Mouse (Mus musculus) C2C12 (cell line): ENCODE measurements at regions not wholly inside any gene's neighbourhood (a gene's known extent, or its start where the extent isn't known, plus 50 kb on each side); places are given as distances from the start of the nearest gene placed in this dataset.

Experiments
- H3K27me3 ChIP-seq: one replicate; pipeline ENCODE4 v1.6.1; 2011; ENCODE audit not compliant: control insufficient read depth, insufficient read depth, insufficient read length
- H3K36me3 ChIP-seq: one replicate; pipeline ENCODE4 v1.6.1; 2011; ENCODE audit not compliant: control insufficient read depth, insufficient read depth
- H3K4me3 ChIP-seq: one replicate; pipeline ENCODE4 v1.5.1; 2011; ENCODE audit warnings: mild to moderate bottlenecking, control low read depth; ENCODE audit not compliant: poor library complexity, insufficient read depth, severe bottlenecking
- H3K79me2 ChIP-seq: one replicate; pipeline ENCODE4 v1.6.1; 2011; ENCODE audit not compliant: control insufficient read depth, insufficient read depth
- H3K79me3 ChIP-seq: one replicate; pipeline ENCODE4 v1.6.1; 2011; ENCODE audit warnings: low read depth, control low read depth
- H3ac ChIP-seq: one replicate; pipeline ENCODE3; 2011; ENCODE audit warnings: low read depth; ENCODE audit not compliant: control insufficient read depth, insufficient read length
- CEBPB ChIP-seq: IDR thresholded peaks from one replicate; pipeline ENCODE4 v1.6.1; 2011; ENCODE audit warnings: low read depth, mild to moderate bottlenecking, control low read depth, moderate library complexity
- CTCF ChIP-seq: IDR thresholded peaks from one replicate; pipeline ENCODE4 v1.5.1; 2011; ENCODE audit not compliant: control insufficient read depth, insufficient read depth, insufficient read length
- FOSL1 ChIP-seq: IDR thresholded peaks from one replicate; pipeline ENCODE4 v1.8.0; 2011; ENCODE audit warnings: mild to moderate bottlenecking, low read length; ENCODE audit not compliant: poor library complexity, insufficient read depth, severe bottlenecking
- MAX ChIP-seq: IDR thresholded peaks from one replicate; pipeline ENCODE4 v1.6.1; 2011; ENCODE audit warnings: mild to moderate bottlenecking, control low read depth
- MYOD1 ChIP-seq: IDR thresholded peaks from one replicate; pipeline ENCODE4 v1.6.1; 2011; ENCODE audit warnings: low read depth; ENCODE audit not compliant: control insufficient read depth, insufficient read length
- MYOG ChIP-seq: IDR thresholded peaks from one replicate; pipeline ENCODE4 v1.6.1; 2011; ENCODE audit not compliant: control insufficient read depth, insufficient read length; ENCODE audit errors: extremely low read depth
- USF1 ChIP-seq: IDR thresholded peaks from one replicate; pipeline ENCODE4 v1.6.1; 2011; ENCODE audit warnings: low read depth, mild to moderate bottlenecking, control low read depth, moderate library complexity

- no peaks in the 10 kb centered on the region for H3K79me2 ChIP-seq
- no peaks in the 10 kb centered on the region for H3K36me3 ChIP-seq
- no peaks in the 10 kb centered on the region for H3K27me3 ChIP-seq
- H3ac ChIP-seq: no peak overlapping the region
- no peaks in the 10 kb centered on the region for H3K79me3 ChIP-seq
- no peak overlapping the region for H3K4me3 ChIP-seq
- no peak for TF ChIP-seq FOSL1
These were observed 102.4 kb upstream of the Ranbp3l start for GRCm38 (mm10) chr15:8865089-8865933.

GRCm38 (mm10) chr15:8856419-8857084, 111.2 kb upstream of the Ranbp3l start:
- H3K4me3 ChIP-seq: no peak overlapping the region
- no peaks in the 10 kb centered on the region for H3K79me3 ChIP-seq
- no peaks in the 10 kb centered on the region for H3K79me2 ChIP-seq
- H3K27me3 ChIP-seq: no peaks in the 10 kb centered on the region
- TF ChIP-seq MYOD1 (no peak), CEBPB (no peak), FOSL1 (no peak)
- H3ac ChIP-seq: no peak overlapping the region
- no peaks in the 10 kb centered on the region for H3K36me3 ChIP-seq

GRCm38 (mm10) chr15:8855511-8855910, 112.2 kb upstream of the Ranbp3l start:
- no peaks in the 10 kb centered on the region for H3K79me3 ChIP-seq
- no peak overlapping the region for H3K4me3 ChIP-seq
- no peak for TF ChIP-seq MYOD1
- TF ChIP-seq FOSL1: no peak
- no peak for TF ChIP-seq USF1
- TF ChIP-seq MYOG: no peak
- TF ChIP-seq CTCF: no peak
- no peak for TF ChIP-seq CEBPB
- TF ChIP-seq MAX: no peak
- H3K79me2 ChIP-seq: no peaks in the 10 kb centered on the region
- H3K27me3 ChIP-seq: no peaks in the 10 kb centered on the region
- no peaks in the 10 kb centered on the region for H3K36me3 ChIP-seq
- no peak overlapping the region for H3ac ChIP-seq

DNA sequence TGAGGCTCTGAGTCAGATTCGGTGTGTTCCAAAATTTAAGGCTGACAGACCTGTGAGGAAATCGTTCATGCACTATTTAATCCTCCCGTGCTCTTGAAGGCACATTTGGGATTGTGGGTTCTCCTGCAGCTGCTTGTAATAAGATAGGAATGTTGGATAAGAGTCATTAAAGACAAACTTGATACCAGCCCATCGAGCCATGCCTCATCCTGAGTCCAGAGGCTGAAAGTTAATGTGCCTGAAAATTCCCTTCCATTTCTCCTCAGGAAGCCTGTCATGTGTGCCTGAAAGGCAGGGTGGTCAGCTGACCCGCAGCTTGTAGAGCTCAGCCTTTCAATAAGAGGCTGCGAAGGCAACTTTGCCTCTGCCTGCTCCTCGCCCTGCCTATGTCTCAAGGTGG, 113.4 kb upstream of the Ranbp3l start:
- Histone ChIP-seq H3K79me2 (no peaks in the 10 kb centered on the region), H3ac (no peak overlapping the region), H3K27me3 (no peaks in the 10 kb centered on the region), H3K79me3 (no peaks in the 10 kb centered on the region), H3K4me3 (no peak overlapping the region), H3K36me3 (no peaks in the 10 kb centered on the region)
- peak; percentile 97 for TF ChIP-seq USF1
- peak; percentile 79 for TF ChIP-seq MYOD1
- no peak for TF ChIP-seq MYOG
- TF ChIP-seq CTCF: no peak
- peak; percentile 91 for TF ChIP-seq MAX
- TF ChIP-seq FOSL1: peak; percentile 92
- peak; percentile 84 for TF ChIP-seq CEBPB

- Histone ChIP-seq H3K4me3 (no peak overlapping the region), H3K36me3 (no peaks in the 10 kb centered on the region), H3K79me3 (no peaks in the 10 kb centered on the region), H3K27me3 (no peaks in the 10 kb centered on the region), H3K79me2 (no peaks in the 10 kb centered on the region), H3ac (no peak overlapping the region)
- TF ChIP-seq MAX (peak; percentile 78), USF1 (no peak), MYOD1 (peak; percentile 77), CTCF (no peak), CEBPB (peak; percentile 75), MYOG (no peak), FOSL1 (no peak)
These were observed 116.8 kb upstream of the Ranbp3l start for GRCm38 (mm10) chr15:8850996-8851395.

- H3K27me3 ChIP-seq: no peaks in the 10 kb centered on the region
- H3K4me3 ChIP-seq: no peak overlapping the region
- H3K79me3 ChIP-seq: no peaks in the 10 kb centered on the region
- no peaks in the 10 kb centered on the region for H3K36me3 ChIP-seq
- no peak overlapping the region for H3ac ChIP-seq
- no peaks in the 10 kb centered on the region for H3K79me2 ChIP-seq
- TF ChIP-seq FOSL1 (no peak), MAX (no peak), MYOG (no peak), CTCF (no peak), MYOD1 (no peak), USF1 (no peak), CEBPB (no peak)
These were observed 118.3 kb upstream of the Ranbp3l start for GRCm38 (mm10) chr15:8849413-8849812.
